Mouse (Mus musculus): Measurements from ENCODE around the gene Bcl2l15. TPM values are rescaled to one million over a fixed set of nuclear protein-coding genes. Genes with fewer than 3 reads are reported as not detected.

Bcl2l15 gene
- 0.23 and 0.31 TPM in 2 replicates for polyA plus RNA-seq (2014; fragmentation: Nextera tagmentation; extraction: Ambion mirVana)

DNA sequence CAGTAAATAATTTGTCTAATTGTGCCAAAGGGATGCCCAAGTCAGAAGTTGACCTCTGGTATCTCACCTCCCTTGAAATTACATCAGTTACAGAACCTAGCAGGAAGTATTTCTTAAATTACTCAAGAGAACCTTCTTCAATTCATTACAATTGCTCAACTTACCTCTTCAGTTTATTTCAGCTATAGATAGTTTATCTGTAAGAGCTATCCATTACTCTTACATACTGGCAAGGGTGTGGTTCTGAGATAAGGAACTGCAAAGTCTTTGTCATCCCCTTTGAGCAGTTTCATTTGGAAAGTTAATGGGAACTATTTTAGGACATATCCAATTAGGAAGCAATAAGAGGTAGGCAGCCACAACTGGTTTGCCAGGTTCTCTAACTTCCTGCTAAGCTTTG lies at the start of gene Bcl2l15:
Gene Bcl2l15, plus strand, starts transcription at position 176 of the 400 bp plus-strand sequence.
- ATAC-seq (ENCODE audit: insufficient number of reproducible peaks, insufficient read depth, low FRiP score, low read depth), result no peak
- H3K9me3 ChIP-seq (ENCODE audit: control insufficient read depth, low read length), result no peaks in the 10 kb centered on the region
- peaks cover 5 to 24% of the 10 kb centered on the region in 2 experiments for H3K4me1 ChIP-seq (ENCODE audit: control insufficient read depth in 2 of 2, insufficient read depth in 2 of 2, low read length in 2 of 2)
- no peak within 1 kb of the TSS for H3K4me2 ChIP-seq (ENCODE audit: low read length)
- H3K36me3 ChIP-seq (ENCODE audit: control insufficient read depth, insufficient read depth, low read length), result no peaks in the 10 kb centered on the region
- no peak within 1 kb of the TSS for H3K4me3 ChIP-seq (ENCODE audit: control insufficient read depth in 1 of 2, insufficient read depth in 1 of 2, low read depth in 1 of 2, low read length in 2 of 2)
- H3K27me3 ChIP-seq (ENCODE audit: control insufficient read depth, insufficient read depth, low read length), result no peaks in the 10 kb centered on the region
- H3K9ac ChIP-seq (ENCODE audit: low read length), result no peak within 1 kb of the TSS
- H3K27ac ChIP-seq (replicated peaks in 1 of 2; ENCODE audit: control insufficient read depth in 1 of 2, insufficient read depth in 1 of 2, low read depth in 2 of 2, low read length in 2 of 2), result peak within 1 kb of the TSS in 1 of 2 experiments; percentile 19; a peak in 2 of 4 replicates

DNA sequence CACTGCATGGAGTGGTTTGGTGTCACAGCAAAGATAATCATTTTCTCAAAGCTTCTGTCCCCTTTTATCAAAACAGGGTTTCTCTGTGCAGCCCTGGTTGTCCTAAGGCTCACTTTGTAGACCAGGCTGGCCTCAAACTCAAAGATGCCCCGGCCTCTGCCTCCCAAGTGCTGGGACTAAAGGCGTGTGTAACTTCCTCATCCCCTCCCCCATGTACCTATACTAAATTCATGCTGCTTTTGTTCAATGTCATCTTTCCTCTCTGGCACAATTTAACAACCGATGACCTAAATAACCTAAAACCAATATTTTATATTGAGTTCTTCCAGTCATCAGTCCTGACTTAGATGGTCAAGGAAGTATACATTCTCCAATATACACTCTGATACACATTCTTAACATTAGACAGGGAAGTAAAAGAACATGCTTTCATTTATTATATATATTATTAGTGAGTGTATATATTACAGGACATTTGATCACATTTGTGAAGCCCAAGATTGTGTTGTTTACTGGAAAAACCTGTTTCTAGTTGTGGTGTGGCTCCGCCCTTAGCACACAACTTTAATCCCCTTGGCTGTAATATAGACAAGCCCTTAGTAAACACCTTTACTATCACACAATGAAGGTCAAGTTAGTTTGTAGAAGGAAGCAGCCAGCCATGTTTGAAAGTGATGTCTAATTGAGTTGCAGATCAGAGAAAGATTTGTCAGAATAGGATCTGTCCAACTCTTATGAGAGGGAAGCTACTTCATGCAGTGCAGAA lies 49.4 kb upstream of the Bcl2l15 start:
- Histone ChIP-seq H3K27me3 (ENCODE audit: control insufficient read depth, insufficient read depth, low read length) (no peaks in the 10 kb centered on the region), H3K9ac (ENCODE audit: low read length) (no peak overlapping the region), H3K4me3 (ENCODE audit: control insufficient read depth in 1 of 2, insufficient read depth in 1 of 2, low read depth in 1 of 2, low read length in 2 of 2) (no peak overlapping the region), H3K27ac (replicated peaks in 1 of 2; ENCODE audit: control insufficient read depth in 1 of 2, insufficient read depth in 1 of 2, low read depth in 2 of 2, low read length in 2 of 2) (no peak overlapping the region), H3K4me2 (ENCODE audit: low read length) (no peak overlapping the region), H3K36me3 (ENCODE audit: control insufficient read depth, insufficient read depth, low read length) (peaks cover 3% of the 10 kb centered on the region), H3K4me1 (ENCODE audit: control insufficient read depth in 2 of 2, insufficient read depth in 2 of 2, low read length in 2 of 2) (peaks cover 2 to 19% of the 10 kb centered on the region in 2 experiments; a peak in 3 of 4 replicates), H3K9me3 (ENCODE audit: control insufficient read depth, low read length) (no peaks in the 10 kb centered on the region)
- no peak for ATAC-seq (ENCODE audit: insufficient number of reproducible peaks, insufficient read depth, low FRiP score, low read depth)
- 92% methylated on average over 4 of the region's 4 CpGs for WGBS

DNA sequence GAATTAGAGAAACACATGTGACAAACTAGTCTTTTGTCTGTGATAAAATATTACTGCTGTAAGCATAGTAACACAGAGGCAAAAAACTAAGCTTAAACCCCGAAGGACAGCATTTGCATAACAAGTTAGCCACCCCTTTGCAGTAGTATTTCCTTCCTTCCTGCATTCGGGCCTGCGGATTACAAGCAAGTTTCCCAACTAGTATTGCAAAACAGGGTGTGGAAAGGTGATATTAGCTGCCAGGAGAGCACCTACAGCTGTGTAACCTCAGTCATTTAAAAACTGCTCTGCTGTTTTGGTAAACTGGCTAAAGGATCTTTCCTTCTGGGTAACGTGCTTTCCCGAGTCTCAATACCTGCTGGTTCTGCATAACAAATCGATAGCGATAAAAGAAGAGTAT lies 45.2 kb upstream of the Bcl2l15 start:
- H3K9me3 ChIP-seq (ENCODE audit: control insufficient read depth, low read length), result no peaks in the 10 kb centered on the region
- no peaks in the 10 kb centered on the region for H3K36me3 ChIP-seq (ENCODE audit: control insufficient read depth, insufficient read depth, low read length)
- H3K4me3 ChIP-seq (ENCODE audit: control insufficient read depth in 1 of 2, insufficient read depth in 1 of 2, low read depth in 1 of 2, low read length in 2 of 2), result no peak overlapping the region
- H3K27me3 ChIP-seq (ENCODE audit: control insufficient read depth, insufficient read depth, low read length), result no peaks in the 10 kb centered on the region
- H3K27ac ChIP-seq (replicated peaks in 1 of 2; ENCODE audit: control insufficient read depth in 1 of 2, insufficient read depth in 1 of 2, low read depth in 2 of 2, low read length in 2 of 2), result no peak overlapping the region
- no peak overlapping the region for H3K4me2 ChIP-seq (ENCODE audit: low read length)
- 62% methylated on average over 7 of the region's 7 CpGs for WGBS
- no peak overlapping the region for H3K9ac ChIP-seq (ENCODE audit: low read length)
- ATAC-seq (ENCODE audit: insufficient number of reproducible peaks, insufficient read depth, low FRiP score, low read depth), result no peak
- peaks cover 3 to 30% of the 10 kb centered on the region in 2 experiments for H3K4me1 ChIP-seq (ENCODE audit: control insufficient read depth in 2 of 2, insufficient read depth in 2 of 2, low read length in 2 of 2)

DNA sequence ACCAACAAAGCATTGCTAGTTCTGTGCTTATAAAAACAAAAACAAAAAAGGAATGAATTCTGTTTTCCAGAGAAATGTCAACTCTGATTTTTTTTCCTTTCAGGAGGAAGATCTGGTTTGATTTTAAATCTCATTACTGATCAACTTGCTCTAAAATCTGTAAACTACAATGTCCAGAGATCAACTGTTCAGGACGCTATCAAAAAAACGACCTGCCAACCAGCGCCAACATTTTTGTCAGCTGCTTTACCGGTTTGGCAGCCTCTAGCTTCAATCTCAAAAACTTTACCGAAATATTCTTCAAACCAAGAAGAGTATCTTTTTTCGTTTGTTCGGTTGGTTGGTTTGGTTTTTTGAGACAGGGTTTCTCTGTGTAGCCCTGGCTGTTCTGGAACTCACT lies 43.3 kb upstream of the Bcl2l15 start:
- Histone ChIP-seq H3K4me3 (ENCODE audit: control insufficient read depth in 1 of 2, insufficient read depth in 1 of 2, low read depth in 1 of 2, low read length in 2 of 2) (peak overlapping the region in 1 of 2 experiments; percentile 93; a peak in 1 of 4 replicates), H3K27ac (replicated peaks in 1 of 2; ENCODE audit: control insufficient read depth in 1 of 2, insufficient read depth in 1 of 2, low read depth in 2 of 2, low read length in 2 of 2) (peak overlapping the region in 1 of 2 experiments; percentile 86; a peak in 1 of 4 replicates), H3K4me2 (ENCODE audit: low read length) (peak overlapping the region; percentile 73), H3K36me3 (ENCODE audit: control insufficient read depth, insufficient read depth, low read length) (no peaks in the 10 kb centered on the region), H3K9me3 (ENCODE audit: control insufficient read depth, low read length) (no peaks in the 10 kb centered on the region), H3K9ac (ENCODE audit: low read length) (no peak overlapping the region), H3K27me3 (ENCODE audit: control insufficient read depth, insufficient read depth, low read length) (no peaks in the 10 kb centered on the region), H3K4me1 (ENCODE audit: control insufficient read depth in 2 of 2, insufficient read depth in 2 of 2, low read length in 2 of 2) (peaks cover 3 to 30% of the 10 kb centered on the region in 2 experiments)
- no peak for ATAC-seq (ENCODE audit: insufficient number of reproducible peaks, insufficient read depth, low FRiP score, low read depth)
- WGBS, result 78% methylated on average over 7 of the region's 7 CpGs

DNA sequence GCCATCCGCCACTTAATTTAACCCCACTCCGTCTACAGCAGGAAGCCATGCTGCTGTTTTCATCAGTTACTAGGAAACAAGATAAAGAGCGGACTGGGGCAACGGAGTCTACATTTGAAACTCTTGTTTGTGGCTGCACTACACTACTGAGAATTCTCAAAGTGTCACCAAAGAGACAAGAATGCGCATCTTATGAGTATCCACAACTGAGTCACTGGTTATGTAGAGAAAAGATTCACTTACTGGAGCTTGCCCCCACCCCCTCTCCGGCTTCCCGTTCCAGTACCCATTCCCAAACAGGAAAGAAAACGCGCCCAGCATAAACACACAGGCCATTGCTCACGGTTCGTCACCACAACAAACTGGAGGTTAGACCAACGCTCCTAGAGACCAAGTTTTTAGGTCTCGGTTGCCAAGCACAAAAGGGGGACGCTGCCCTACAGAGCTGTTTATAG lies 42.5 kb upstream of the Bcl2l15 start:
- H3K4me3 ChIP-seq (ENCODE audit: control insufficient read depth in 1 of 2, insufficient read depth in 1 of 2, low read depth in 1 of 2, low read length in 2 of 2), result peak overlapping the region; percentile 81 to 93
- peak overlapping the region; percentile 96 for H3K9ac ChIP-seq (ENCODE audit: low read length)
- no peaks in the 10 kb centered on the region for H3K36me3 ChIP-seq (ENCODE audit: control insufficient read depth, insufficient read depth, low read length)
- peak overlapping the region; percentile 66 to 86 for H3K27ac ChIP-seq (replicated peaks in 1 of 2; ENCODE audit: control insufficient read depth in 1 of 2, insufficient read depth in 1 of 2, low read depth in 2 of 2, low read length in 2 of 2)
- WGBS, result under 1% methylated on average over 14 of the region's 14 CpGs
- no peaks in the 10 kb centered on the region for H3K9me3 ChIP-seq (ENCODE audit: control insufficient read depth, low read length)
- peaks cover 3 to 28% of the 10 kb centered on the region in 2 experiments for H3K4me1 ChIP-seq (ENCODE audit: control insufficient read depth in 2 of 2, insufficient read depth in 2 of 2, low read length in 2 of 2)
- H3K27me3 ChIP-seq (ENCODE audit: control insufficient read depth, insufficient read depth, low read length), result no peaks in the 10 kb centered on the region
- peak overlapping the region; percentile 73 for H3K4me2 ChIP-seq (ENCODE audit: low read length)
- ATAC-seq (ENCODE audit: insufficient number of reproducible peaks, insufficient read depth, low FRiP score, low read depth), result no peak

DNA sequence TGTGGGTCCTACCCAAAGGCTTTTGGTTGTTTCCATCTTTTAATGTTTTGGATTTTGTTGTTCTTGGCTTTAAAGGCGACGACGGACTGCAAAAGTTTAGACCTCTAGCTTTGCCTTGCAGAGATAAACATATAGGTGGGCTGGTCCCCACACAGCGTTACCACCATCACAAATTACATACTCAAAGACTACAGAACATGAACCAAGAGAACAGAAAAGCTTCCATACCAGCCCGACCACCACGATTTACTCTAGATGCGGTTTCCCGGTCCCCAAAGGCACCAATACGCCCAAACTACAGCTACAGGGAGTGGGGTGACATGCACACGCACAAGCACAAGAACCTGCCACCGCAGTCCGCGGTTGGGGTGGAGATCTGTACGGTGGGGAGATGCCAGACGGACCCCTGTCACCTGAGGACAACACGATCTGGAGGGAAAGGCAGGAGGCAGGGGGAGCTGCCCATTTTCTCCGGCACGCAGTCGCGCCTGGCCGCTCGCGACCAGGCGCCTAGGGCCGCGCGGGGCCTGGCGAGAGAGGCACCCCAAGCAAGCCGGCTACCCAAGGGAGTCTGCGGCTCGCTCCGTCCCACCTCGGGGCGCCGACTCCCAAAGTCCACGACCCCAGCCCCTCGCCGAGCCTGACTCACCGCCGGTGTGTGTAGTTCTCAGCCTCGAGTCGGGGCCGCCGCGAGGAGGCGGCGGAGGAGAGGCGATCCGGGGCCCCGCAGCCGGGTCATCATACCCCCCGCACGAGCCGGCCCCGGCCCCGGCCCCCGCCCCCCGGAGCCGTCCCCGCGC lies 41.9 kb upstream of the Bcl2l15 start:
- under 1% methylated on average over 38 of the region's 61 CpGs for WGBS
- no peaks in the 10 kb centered on the region for H3K27me3 ChIP-seq (ENCODE audit: control insufficient read depth, insufficient read depth, low read length)
- no peaks in the 10 kb centered on the region for H3K9me3 ChIP-seq (ENCODE audit: control insufficient read depth, low read length)
- no peaks in the 10 kb centered on the region for H3K36me3 ChIP-seq (ENCODE audit: control insufficient read depth, insufficient read depth, low read length)
- peak overlapping the region; percentile 96 for H3K9ac ChIP-seq (ENCODE audit: low read length)
- peak overlapping the region; percentile 73 for H3K4me2 ChIP-seq (ENCODE audit: low read length)
- peak overlapping the region; percentile 81 to 93 for H3K4me3 ChIP-seq (ENCODE audit: control insufficient read depth in 1 of 2, insufficient read depth in 1 of 2, low read depth in 1 of 2, low read length in 2 of 2)
- H3K4me1 ChIP-seq (ENCODE audit: control insufficient read depth in 2 of 2, insufficient read depth in 2 of 2, low read length in 2 of 2), result peaks cover 3 to 26% of the 10 kb centered on the region in 2 experiments
- peak overlapping the region; percentile 66 to 86 for H3K27ac ChIP-seq (replicated peaks in 1 of 2; ENCODE audit: control insufficient read depth in 1 of 2, insufficient read depth in 1 of 2, low read depth in 2 of 2, low read length in 2 of 2)
- peak; percentile 69 for ATAC-seq (ENCODE audit: insufficient number of reproducible peaks, insufficient read depth, low FRiP score, low read depth)

DNA sequence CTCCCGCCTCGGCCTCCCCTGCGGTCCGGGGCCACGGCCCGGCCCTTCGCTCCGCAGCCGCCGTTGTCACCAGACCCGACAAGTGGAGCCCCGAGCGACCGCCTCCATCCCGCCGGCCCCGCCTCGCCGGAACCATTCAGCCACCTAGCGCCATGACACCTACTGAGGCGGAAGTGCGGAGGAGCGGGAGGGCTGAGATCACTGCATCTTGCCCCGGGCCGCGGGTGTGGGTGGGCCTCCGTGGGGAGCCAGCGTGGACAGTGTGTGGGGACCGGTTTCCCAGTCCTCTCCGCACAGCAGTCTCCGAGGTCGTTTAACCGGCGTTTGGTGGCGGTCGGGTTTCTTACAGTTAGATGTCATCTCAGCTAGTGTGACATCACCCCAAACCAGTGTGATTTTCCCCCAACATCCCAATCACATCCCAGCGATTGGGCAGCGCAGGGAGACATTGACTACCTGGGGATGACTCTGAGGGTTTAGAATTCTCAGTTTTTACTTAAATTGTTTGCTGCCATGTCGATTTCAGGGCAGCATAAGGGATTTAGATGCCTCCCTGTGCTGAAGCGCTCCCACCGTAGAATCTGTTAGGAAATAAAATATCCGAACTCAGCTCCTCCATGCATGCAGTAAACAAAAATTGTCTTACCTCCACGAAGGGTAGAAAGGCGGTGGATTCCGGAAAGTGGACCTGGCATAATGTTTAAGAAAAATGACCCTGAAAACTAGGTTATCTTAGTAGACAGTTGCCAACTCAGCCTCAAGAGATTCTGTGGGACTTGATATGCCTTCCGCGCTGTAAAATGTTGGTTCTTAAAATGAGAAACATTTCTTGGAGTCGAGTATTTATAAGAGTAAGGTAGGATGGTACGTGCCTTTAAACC lies 40.9 kb upstream of the Bcl2l15 start, which contains the start of gene Hipk1:
Gene Hipk1, minus strand, starts transcription at position 334 of the 881 bp plus-strand sequence.
- peak; percentile 94 for ATAC-seq (ENCODE audit: insufficient number of reproducible peaks, insufficient read depth, low FRiP score, low read depth)
- Histone ChIP-seq H3K36me3 (ENCODE audit: control insufficient read depth, insufficient read depth, low read length) (no peaks in the 10 kb centered on the region), H3K27ac (replicated peaks in 1 of 2; ENCODE audit: control insufficient read depth in 1 of 2, insufficient read depth in 1 of 2, low read depth in 2 of 2, low read length in 2 of 2) (peak within 1 kb of the TSS; percentile 80 to 86), H3K4me1 (ENCODE audit: control insufficient read depth in 2 of 2, insufficient read depth in 2 of 2, low read length in 2 of 2) (peaks cover 3 to 26% of the 10 kb centered on the region in 2 experiments), H3K27me3 (ENCODE audit: control insufficient read depth, insufficient read depth, low read length) (no peaks in the 10 kb centered on the region), H3K9me3 (ENCODE audit: control insufficient read depth, low read length) (no peaks in the 10 kb centered on the region), H3K4me3 (ENCODE audit: control insufficient read depth in 1 of 2, insufficient read depth in 1 of 2, low read depth in 1 of 2, low read length in 2 of 2) (peak within 1 kb of the TSS; percentile 81 to 93), H3K9ac (ENCODE audit: low read length) (peak within 1 kb of the TSS; percentile 96), H3K4me2 (ENCODE audit: low read length) (peak within 1 kb of the TSS; percentile 73)
- 8% methylated on average over 49 of the region's 49 CpGs for WGBS

Measured in heart, embryonic 14.5 days (tissue).